Mouse (Mus musculus): ENCODE results near the gene Cfap299.

Gene Cfap299

DNA sequence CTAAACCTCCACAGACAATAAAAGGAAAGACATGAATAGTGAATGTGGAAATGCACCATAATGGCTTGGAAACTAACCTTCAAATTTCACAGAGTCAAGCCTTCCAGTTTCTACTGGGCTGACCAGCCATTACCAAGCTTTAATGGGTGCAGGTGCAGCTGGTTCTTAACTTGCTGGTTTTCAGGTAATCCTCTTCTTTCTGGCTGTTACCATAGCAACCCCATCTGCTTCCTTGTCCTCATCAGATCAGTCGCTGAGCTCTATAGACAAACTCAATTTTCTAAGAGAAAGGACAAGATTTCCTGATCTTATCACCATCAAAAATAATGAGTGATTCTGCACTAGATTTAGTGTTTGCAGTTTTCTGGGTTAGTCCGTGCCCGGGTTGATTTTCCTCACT, 287.8 kb downstream of the Cfap299 start:
- in situ Hi-C loops (cut with MseI, MboI): no loop called here

GRCm38 (mm10) chr5:98617416-98617815, 288.3 kb downstream of the Cfap299 start:
- in situ Hi-C loops (cut with MseI, MboI): no loop called here

DNA sequence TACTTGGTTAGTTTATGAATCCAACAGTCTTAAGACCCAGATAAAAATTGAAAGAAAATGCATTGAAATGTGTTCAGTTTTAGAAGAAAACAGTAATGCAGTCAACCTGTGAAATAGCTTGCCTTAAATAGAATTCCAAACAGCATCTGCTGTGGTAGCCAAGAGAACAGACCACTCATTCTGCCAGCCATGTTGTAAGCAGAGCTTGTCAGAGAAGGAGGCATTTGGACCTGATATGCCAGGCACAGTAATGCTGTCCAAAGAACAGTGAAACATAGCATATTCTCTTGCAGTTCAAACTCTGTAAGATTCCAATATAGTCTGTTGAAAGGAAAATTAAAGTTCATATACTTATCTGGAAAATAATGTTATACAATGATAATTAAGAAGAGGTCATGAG, 321.2 kb downstream of the Cfap299 start:
- in situ Hi-C loops (cut with MseI, MboI): no loop called here

DNA sequence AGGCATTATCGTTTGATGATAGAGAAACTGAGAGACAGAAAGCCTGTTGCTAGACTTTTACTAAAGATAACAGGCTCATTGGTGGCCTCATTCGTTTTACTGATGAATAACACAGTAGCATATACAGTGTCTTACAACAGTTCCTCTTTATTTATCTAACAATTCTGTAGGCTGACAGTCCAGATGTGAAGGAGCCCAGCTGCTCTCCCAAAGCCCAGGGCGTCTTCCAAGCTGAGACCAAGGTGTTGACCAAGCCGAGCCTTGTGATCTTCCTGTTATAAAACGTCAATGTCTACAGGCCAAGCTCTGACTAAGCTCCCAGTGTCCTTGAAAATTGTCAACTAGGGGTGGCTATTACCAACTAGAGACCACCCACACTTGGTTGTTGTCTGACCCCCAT, 321.9 kb downstream of the Cfap299 start:
- in situ Hi-C loops (cut with MseI, MboI): no loop called here

DNA sequence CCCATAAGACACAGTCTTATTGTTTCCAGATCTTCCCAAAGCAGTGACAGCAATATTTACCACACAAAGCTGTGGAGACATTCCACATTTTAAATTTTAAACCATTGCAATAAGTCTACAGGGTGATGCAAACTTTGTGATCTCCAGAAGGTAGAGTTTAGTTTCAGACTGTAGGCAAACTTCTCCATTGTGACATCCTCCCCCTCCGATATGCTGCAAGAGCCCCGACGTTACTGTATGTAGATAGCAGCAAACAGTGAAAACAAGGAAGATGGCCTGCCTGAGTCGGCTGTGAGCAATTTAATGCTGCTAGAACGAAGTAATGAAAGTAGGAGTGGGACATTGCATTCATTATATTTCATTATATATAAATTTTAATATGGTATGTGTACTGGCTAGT, 359.1 kb downstream of the Cfap299 start:
- in situ Hi-C loops (cut with MseI, MboI): no loop called here

DNA sequence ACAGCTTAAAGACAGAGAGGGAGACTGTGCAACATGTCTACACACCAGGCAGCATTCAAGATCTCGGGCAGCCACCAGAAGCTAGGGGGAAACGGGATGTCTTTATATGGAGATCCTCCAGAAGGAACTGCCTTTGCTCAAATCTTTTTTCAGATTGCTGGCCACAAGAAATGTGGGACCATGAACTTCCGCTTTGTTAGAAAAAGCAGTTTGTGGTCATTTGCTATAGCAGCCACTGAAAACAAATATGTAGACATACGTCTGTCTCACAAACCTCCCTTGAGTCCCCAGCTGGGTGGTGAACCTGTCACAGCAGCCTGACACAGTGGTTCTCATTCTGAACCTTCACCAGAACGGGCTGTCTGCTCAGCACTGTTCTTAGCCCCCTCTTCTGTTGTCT, 363.0 kb downstream of the Cfap299 start:
- in situ Hi-C loops (cut with MseI, MboI): no loop called here

GRCm38 (mm10) chr5:98696336-98696735, 367.2 kb downstream of the Cfap299 start:
- in situ Hi-C loops (cut with MseI, MboI): no loop called here

- in situ Hi-C loops (cut with MseI, MboI): loop anchor here (10.0 kb wide), 1 partner anchor 171 kb away; no protein-coding TSS in a partner anchor
These were observed 374.9 kb downstream of the Cfap299 start for GRCm38 (mm10) chr5:98703963-98704362.

- in situ Hi-C loops (cut with MseI, MboI): loop anchor here (10.0 kb wide), 1 partner anchor 168 kb away; no protein-coding TSS in a partner anchor
These were observed 377.5 kb downstream of the Cfap299 start for GRCm38 (mm10) chr5:98706597-98706996.

GRCm38 (mm10) chr5:98715392-98715791, 386.3 kb downstream of the Cfap299 start:
- in situ Hi-C loops (cut with MseI, MboI): no loop called here

- in situ Hi-C loops (cut with MseI, MboI): no loop called here
These were observed 403.3 kb downstream of the Cfap299 start for GRCm38 (mm10) chr5:98732157-98733009.

DNA sequence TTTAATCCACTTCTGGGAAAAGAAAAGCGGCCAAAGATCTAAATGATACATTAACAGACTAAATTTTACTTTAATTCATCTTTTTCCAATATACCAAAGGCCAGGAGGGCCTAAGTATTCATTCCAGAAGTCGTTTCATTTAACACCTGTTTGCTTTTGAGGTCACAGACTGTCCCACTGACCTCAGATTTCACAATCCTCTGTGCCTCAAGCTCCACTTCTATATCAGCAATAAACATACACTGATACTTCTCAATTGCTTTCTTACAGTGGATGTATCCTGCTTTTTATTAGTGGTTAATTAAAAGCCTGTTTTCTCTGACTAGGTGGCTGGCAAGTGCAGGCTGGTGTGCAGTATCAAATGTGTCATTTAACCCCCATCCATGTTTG, 403.9 kb downstream of the Cfap299 start:
- in situ Hi-C loops (cut with MseI, MboI): no loop called here

- in situ Hi-C loops (cut with MseI, MboI): no loop called here
These were observed 433.0 kb downstream of the Cfap299 start for GRCm38 (mm10) chr5:98761858-98762652.

- in situ Hi-C loops (cut with MseI, MboI): no loop called here
These were observed 449.5 kb downstream of the Cfap299 start for GRCm38 (mm10) chr5:98778588-98778987.

DNA sequence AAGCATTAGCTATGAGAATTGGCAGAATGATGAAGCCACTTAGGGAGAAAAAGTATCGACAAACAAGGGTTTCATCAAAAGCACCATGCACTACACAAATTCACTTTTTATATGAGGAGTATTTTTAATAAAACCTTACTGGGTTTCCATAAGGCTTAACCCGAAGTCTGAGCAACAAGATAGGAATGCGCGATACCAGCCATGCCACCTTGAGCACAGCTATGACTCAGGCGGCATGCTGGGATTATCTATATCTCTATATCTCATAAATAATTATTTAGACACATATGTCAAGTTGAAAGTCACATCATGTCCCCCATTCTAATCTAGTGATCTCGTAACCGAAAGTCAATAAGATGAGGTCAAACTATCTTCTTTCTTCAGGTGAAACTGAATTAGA, 453.0 kb downstream of the Cfap299 start:
- in situ Hi-C loops (cut with MseI, MboI): no loop called here

DNA sequence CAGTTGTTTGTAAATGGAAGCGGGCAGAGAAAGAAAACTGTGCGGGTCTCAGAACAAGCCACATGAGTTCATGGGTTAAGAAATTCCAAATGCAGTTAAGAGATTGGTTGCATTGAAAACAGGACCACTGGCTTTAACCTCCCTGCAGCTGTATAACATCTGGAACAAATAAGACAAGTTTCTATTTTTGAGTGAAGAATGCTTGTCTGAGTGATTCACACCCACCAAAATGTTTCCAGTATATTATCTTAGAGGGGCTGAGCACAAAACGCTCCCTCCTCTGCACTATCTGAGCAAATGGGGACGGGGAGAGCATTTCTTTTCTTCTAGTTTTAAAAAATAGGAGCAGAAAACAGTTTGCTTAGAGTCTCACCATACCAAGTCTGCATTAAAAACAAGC, 458.6 kb downstream of the Cfap299 start:
- in situ Hi-C loops (cut with MseI, MboI): no loop called here

- in situ Hi-C loops (cut with MseI, MboI): no loop called here
These were observed 459.5 kb downstream of the Cfap299 start for GRCm38 (mm10) chr5:98788568-98788967.

GRCm38 (mm10) chr5:98790894-98791607, 461.9 kb downstream of the Cfap299 start:
- in situ Hi-C loops (cut with MseI, MboI): no loop called here

- in situ Hi-C loops (cut with MseI, MboI): no loop called here
These were observed 472.4 kb downstream of the Cfap299 start for GRCm38 (mm10) chr5:98801495-98801894.

DNA sequence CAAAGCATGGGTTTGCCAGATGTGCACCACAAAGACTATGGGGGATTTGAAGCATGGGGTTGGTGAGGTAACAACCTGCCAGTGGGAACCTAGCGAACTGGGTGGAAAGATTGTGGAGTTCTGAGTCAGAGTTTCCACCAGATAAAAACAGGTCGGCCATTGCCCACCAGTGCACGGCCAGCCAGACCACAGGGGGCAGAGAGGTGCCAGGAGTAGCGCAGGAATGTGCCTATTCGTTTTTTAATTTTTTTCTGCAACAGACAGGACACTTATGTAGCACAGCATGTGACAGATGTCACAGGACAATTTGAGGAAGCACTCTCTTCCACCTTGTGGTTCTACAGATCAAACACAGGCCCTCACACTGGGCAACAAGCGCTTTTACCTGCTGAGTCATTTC, 475.7 kb downstream of the Cfap299 start:
- in situ Hi-C loops (cut with MseI, MboI): no loop called here

GRCm38 (mm10) chr5:98806492-98806891, 477.4 kb downstream of the Cfap299 start:
- in situ Hi-C loops (cut with MseI, MboI): no loop called here

DNA sequence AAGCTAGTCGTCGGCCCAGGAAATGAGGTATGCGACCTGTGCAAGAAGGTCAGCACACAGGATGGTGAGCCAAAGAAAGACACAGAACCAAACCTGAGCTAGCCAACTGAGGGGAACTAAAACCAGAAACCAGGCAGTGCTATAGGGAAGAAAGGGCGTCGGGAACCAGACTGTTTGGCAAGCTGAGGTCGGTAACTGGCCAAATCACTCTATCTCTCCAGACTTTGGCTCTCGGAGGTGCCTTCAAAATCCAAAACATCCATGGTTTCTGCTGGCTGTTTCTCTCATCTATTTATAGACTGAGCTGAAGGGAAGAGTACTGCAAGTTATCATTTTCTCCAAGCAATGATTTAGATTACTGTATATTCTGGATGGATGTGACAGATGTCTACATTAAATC, 477.9 kb downstream of the Cfap299 start:
- in situ Hi-C loops (cut with MseI, MboI): no loop called here

Measured in mouse trophoblast stem cell (cell line).